Mouse (Mus musculus): ENCODE measurements around the gene Pram1.
"Not testable (repeated sequence)": the region's sequence is repeated elsewhere in the genome, so short reads cannot be mapped to it uniquely, and the experiment has no call there.

Gene Pram1

GRCm38 (mm10) chr17:33637516-33638276, at the start of gene Pram1:
Gene Pram1 (plus strand): TSS chr17:33638056.
- no peak for DNase-seq (ENCODE audit: low read depth, low spot score)

- DNase-seq (ENCODE audit: low read depth, low spot score) = no peak
These were observed 40.6 kb upstream of the Pram1 start for GRCm38 (mm10) chr17:33597271-33597670.

GRCm38 (mm10) chr17:33598506-33598905, 39.4 kb upstream of the Pram1 start:
- no peak for DNase-seq (ENCODE audit: low read depth, low spot score)

- no peak for DNase-seq (ENCODE audit: low read depth, low spot score)
These were observed 37.9 kb upstream of the Pram1 start for GRCm38 (mm10) chr17:33599836-33600475.

GRCm38 (mm10) chr17:33600831-33601230, 37.0 kb upstream of the Pram1 start:
- DNase-seq (ENCODE audit: low read depth, low spot score) = no peak

- DNase-seq (ENCODE audit: low read depth, low spot score) = no peak
These were observed 35.9 kb upstream of the Pram1 start for GRCm38 (mm10) chr17:33601947-33602346.

GRCm38 (mm10) chr17:33607273-33607672, 30.6 kb upstream of the Pram1 start:
- no peak for DNase-seq (ENCODE audit: low read depth, low spot score)

- DNase-seq (ENCODE audit: low read depth, low spot score) = no peak
These were observed 27.3 kb upstream of the Pram1 start for GRCm38 (mm10) chr17:33610548-33610947.

GRCm38 (mm10) chr17:33613726-33614125, 24.1 kb upstream of the Pram1 start:
- DNase-seq (ENCODE audit: low read depth, low spot score) = not testable (repeated sequence)

GRCm38 (mm10) chr17:33627281-33627680, 10.6 kb upstream of the Pram1 start:
- no peak for DNase-seq (ENCODE audit: low read depth, low spot score)

GRCm38 (mm10) chr17:33628621-33629486, 9.0 kb upstream of the Pram1 start, which contains the start of gene Zfp414:
Gene Zfp414 (plus strand): TSS chr17:33629090.
- DNase-seq (ENCODE audit: low read depth, low spot score) = peak; percentile 92

GRCm38 (mm10) chr17:33629487-33630125, 8.2 kb upstream of the Pram1 start:
- DNase-seq (ENCODE audit: low read depth, low spot score) = no peak

GRCm38 (mm10) chr17:33630171-33630895, 7.5 kb upstream of the Pram1 start:
- DNase-seq (ENCODE audit: low read depth, low spot score) = no peak

GRCm38 (mm10) chr17:33631236-33631635, 6.6 kb upstream of the Pram1 start:
- DNase-seq (ENCODE audit: low read depth, low spot score) = no peak

- DNase-seq (ENCODE audit: low read depth, low spot score) = no peak
These were observed 6.1 kb upstream of the Pram1 start for GRCm38 (mm10) chr17:33631796-33632195.

- no peak for DNase-seq (ENCODE audit: low read depth, low spot score)
These were observed 818 bp upstream of the Pram1 start for GRCm38 (mm10) chr17:33637038-33637437.

GRCm38 (mm10) chr17:33639743-33640142, 1.9 kb downstream of the Pram1 start:
- no peak for DNase-seq (ENCODE audit: low read depth, low spot score)

- DNase-seq (ENCODE audit: low read depth, low spot score) = no peak
These were observed 6.2 kb downstream of the Pram1 start for GRCm38 (mm10) chr17:33644068-33644467.

GRCm38 (mm10) chr17:33645073-33645472, 7.2 kb downstream of the Pram1 start:
- no peak for DNase-seq (ENCODE audit: low read depth, low spot score)

- no peak for DNase-seq (ENCODE audit: low read depth, low spot score)
These were observed 12.1 kb downstream of the Pram1 start for GRCm38 (mm10) chr17:33649781-33650475.

All from skeletal muscle tissue, adult 2 months (tissue).